Mouse (Mus musculus) layer of hippocampus, adult 9-11 months (tissue): ENCODE measurements around the gene Wbp11.

Experiments used
- DNase-seq: peaks from one replicate; pipeline ENCODE4 v3.0.0; 2022

The Wbp11 gene

DNA sequence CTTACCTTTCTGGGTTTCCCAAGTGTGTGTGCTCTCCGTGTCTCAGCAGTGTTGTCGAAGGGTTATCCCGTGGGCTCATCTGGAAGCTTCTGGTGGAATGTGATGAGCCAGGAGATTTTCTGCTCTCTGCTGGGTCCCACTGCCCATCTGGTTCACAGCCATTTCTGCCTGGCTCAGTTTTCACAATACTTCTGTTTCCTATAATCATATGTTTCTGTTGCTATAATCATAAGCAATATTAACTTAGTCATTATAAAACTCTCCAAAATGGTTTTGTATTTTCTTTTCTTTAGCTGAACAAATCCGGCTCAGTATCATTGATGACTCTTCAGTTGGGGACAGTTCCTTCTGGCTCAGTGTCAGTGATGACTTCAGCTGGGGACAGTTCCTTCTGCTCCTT, 7.3 kb upstream of the Wbp11 start, which contains the start of gene Smco3:
Smco3 (minus strand) TSS at position 101 of the 400 bp plus-strand sequence.
- DNase-seq, result no peak

DNA sequence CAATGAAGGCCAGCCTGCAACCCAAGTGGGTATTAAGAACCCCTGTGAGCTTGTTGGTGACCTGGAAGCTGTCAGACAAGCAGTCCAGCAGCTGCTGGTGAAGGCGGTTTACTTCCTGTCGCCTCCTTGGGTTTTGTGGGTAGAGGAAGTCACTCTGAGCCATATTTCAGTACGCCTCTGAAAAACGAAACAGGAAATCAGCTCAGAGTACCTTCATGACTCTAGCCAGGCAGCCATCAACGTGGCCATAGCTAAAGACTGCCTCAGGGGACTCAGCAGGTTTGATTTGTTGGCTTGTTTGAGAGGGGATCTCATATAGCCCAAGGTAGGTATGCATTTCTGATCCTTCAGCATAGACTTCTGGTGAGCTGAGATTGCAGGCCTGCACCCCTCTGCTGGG, 3.7 kb upstream of the Wbp11 start:
- DNase-seq, result no peak

DNA sequence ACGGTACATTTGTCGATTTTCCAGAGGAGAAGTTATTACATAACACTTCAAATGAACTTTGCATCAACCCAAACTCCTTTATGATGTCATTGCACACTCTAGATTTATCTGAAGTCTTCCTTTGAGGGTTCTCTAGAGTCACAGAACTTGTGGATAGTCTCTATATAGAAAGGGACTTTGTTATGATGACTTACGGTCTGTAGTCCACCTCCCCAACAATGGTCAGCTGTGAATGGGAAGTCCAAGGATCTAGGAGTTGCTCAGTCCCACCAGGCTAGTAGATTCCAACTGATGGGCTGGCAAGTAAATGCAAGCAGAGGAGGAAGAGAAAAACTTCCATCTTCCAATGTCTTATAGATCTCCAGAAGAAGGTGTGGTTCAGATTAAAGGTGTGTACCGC, 648 bp upstream of the Wbp11 start:
- no peak for DNase-seq

DNA sequence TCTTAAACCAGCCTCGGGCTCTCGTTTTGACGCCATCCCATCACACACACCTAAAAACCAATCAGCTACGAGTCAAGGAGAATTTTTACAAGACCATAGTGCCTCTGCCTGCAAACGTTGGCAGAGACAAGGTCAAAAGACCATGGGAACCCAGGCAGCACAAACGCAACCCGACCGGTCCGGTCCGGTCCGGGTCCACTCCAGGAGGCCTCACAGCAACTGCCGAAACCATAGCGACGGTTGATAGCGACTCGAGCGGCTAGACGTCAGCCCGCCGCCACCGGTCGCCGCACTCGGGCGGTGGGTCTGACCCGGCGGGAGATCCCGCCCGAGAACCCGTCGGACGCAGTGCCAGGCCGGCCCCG, 535 bp downstream of the Wbp11 start, which contains the start of gene BC049715:
BC049715 (plus strand) TSS at position 111 of the 365 bp plus-strand sequence.
- no peak for DNase-seq

DNA sequence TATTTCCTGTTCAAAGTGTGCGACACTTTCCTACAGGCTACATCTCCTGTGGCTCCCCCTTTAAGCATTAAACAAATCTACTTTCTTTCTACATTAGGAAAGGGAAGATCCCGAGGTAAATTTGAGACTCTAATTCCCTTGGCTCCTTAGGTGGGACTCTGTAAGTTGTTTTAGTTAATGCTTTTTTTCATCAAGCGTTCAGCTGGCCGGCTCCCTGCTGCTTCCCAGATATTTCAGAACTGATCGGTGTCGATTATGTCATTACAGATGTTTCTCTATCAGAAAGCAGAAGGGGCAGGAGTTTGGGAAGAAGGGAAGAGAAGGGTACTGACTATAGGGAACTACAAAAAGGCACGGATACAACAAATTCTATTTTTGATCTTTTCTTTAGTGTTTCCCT, 917 bp downstream of the Wbp11 start:
- DNase-seq, result no peak

DNA sequence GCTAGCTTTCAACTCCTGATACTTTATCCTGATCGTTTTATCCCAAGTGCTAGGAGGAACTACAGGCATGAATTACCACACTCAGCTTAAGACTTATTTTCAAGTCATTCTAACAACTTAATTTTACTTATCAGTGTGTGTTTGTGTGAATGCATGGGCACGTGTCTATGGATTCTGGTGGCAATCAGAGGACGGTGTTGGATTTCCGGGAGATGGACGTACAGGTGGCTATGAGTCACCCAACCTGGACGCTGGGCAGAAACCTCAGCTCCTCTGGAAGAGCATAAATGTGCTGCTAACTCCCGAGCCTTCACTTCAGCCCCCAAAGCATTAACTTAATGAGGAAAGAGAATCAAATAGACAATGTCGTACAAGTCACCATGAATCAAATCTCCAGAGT, 3.0 kb downstream of the Wbp11 start:
- DNase-seq, result no peak

DNA sequence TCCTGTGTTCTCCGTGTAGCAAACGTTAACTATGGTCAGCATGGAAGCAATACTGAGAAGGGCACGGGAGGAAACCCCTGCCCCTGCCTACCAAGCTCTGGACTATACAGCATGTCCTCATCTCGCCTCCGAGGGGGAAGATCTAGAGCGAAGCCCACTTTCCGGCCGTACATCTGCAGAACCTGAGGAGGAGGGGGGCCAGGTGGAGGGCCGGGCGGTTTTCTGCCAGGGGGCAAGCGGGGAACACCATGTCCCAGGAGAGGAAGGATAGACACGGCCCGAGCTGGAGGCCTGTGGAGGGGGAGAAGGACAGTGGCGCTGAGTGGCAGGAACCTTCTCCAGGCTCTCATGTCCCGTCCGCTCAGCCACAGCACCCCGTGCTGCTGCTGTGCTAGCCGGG, 6.9 kb downstream of the Wbp11 start:
- DNase-seq, result no peak

DNA sequence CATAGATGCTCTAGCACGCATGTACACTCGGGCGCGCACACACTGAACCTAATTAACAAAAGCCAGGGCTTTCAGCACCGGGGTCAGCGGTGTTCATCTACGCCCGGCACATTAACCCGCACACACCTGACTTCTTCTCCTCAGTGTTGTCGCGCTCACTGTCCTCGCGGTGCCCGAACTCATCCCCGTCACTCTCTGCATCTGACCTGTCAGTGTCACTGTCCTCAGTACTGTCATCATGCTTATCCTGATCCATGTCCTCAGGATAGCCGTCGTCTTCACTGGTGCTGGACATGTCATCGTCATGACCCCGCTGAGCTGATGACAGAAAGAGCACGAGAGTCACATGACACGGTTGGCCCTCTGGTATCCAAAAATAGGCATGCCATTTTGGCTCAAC, 7.7 kb downstream of the Wbp11 start:
- DNase-seq, result no peak

DNA sequence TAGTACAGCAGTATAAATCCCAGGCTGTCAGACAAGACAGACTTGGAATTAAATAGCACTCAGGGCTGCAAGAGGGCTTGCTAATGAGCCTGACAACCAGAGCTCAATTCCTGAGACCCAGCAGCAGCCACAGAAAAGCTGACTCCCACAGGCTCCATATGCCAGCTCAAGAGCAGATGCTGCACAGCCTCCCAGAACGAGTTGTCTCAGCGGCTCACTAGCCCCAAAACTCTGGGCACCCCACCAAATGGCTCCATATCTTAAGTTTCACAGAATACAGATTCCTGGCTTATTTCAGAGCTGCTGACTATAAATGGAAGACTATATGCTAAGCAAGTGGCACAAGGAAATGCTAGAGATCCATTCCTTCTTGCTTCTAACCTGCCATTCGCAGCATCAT, 10.5 kb downstream of the Wbp11 start:
- peak; percentile 94 for DNase-seq

DNA sequence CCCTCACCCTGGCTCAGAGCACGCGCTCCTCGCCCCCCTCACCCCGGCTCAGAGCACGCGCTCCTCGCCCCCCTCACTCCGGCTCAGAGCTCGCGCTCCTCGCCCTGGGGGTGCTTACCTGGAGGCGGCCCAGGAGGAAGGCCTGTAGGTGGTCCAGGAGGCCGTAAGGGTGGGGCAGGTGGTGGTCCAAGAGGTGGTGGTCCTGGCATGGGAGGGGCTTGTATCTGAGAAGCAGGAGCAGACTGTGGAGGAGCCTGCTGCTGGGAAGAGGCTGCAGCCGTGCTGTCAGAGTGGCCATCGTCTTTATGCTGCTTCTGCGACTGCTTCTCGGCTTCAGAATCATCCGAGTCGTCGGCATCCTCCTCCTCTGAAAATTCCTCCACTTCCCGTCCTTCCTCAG, 11.2 kb downstream of the Wbp11 start:
- no peak for DNase-seq

DNA sequence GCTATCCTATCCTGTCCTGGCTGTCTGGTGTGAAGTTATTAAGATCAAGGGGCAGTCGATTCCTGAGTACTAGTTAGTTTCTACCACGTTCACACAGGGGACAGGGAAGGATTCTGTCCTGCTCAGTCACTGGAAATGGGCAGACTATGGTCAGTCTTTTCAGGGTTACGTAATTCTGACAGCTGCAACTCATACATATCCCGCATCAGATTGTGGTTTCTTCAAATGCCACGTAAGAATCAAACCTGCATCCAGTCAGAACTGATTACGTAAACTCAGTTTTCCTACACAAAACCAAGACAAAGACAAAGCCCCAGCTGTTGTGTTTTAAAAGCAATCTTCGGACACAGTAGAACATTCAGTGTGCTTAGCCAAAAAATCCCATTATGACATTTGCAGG, 12.7 kb downstream of the Wbp11 start:
- no peak for DNase-seq

DNA sequence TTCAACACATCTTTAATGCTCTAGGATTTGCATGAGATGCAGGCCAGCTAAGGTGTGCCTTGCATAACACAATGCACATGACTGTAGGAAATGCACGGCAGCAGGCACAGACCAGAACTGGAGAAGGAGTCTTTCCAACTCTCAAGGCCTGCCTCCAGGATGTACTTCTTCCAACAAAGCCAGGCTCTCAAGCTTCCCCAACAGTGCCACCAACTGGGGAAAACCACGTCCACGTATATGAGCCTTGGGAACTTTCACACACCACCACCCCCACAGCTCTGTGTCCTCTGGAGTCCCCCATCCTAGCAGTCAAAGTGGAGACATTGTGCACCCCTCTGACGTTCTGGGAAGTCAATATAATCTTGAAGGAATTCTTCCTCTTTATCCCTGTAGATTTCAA, 14.9 kb downstream of the Wbp11 start:
- no peak for DNase-seq

DNA sequence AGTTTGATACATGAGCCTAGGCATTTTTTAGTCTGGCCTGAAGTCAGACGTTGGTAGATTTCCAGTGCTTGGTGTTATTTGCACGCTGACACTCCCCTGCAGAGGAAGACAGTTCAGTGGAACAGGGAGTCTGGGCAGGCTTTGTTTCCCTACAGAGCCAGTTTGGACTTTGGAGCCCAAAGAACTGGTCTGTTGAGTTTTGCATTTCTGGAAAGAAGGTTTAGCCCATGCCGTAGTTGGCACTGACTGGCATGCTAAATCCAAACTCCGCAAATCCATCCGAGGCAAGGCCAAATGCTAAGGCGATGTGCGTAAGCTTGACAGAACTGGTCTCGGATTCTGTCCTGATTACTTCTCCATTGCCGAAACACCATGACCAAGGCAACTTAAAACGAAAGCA, 16.8 kb downstream of the Wbp11 start:
- no peak for DNase-seq

DNA sequence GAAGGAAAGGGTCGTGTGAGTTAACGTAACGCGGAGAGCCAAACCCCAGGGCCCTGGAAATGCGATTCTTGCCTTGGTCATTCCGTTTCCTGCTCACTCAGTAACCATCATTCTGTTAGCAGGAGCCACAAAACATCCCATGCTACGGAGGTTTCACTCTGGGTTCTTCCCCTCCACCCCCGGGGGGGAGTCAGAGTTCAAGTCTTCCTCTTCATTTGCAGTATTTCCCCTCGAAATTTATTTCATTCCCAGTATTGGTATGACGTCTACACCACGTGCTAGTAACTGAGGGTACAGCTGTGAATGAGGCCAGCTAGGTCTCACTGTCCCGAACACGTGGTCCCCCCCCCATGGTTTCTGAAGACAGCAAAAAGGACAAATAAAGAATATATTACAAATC, 18.4 kb downstream of the Wbp11 start:
- DNase-seq, result no peak

DNA sequence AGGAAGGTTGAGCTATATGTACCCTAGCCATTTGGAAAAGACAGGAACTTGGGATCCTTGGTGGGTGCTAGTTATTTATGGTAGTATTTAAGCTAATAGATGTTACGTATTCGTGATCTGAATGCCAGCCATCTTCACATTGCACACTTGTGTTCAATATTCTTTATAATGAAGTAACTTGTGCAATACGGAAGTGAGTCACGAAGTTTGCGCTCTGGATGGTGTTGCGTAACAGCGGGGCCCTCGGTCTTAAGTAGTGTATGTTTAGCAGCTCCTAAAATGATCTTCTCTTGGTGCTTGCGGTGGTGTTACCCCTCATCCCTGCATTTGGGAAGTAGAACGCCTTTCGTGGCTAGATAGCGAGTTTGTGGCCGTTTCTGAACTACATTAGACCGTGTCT, 19.0 kb downstream of the Wbp11 start:
- DNase-seq, result no peak

DNA sequence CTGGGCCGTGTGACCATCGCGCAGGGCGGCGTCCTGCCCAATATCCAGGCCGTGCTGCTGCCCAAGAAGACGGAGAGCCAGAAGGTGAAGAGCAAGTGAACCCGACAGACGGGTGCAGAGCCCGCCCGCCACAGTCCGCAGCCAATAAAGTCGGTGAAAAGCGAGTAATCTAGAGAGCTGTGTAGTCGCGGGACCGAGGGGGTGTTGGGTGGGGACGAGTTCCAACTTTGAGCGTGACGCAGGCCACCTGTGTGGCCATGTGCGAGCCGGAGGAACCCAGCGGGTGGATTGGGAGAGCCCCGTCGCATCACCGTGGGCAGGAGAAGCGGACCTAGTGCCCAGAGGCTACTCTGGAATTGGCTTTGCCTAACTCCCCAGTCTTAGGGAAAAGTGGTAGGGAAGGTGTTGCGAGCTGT, 19.4 kb downstream of the Wbp11 start:
- no peak for DNase-seq

DNA sequence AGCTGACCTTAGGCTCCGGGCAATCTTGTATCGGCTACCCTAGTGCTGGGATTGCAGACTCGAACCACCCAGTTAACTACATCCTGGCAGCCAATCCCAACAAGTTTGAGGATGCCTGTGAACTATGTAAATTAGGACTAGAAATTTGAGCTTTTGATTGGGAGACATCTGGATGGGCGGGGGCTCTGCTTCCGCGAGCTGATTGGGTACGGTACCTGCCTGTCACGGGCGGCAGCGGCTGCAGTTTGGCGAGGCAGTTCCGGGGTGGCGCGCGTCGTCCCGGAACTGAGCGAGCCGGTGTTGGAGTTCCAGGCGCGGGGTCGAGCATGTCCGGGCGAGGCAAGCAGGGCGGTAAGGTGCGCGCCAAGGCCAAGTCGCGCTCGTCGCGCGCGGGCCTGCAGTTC, 20.0 kb downstream of the Wbp11 start, which contains the start of gene H2afj:
H2afj (plus strand) TSS at position 231 of the 404 bp plus-strand sequence.
- DNase-seq, result peak; percentile 97

DNA sequence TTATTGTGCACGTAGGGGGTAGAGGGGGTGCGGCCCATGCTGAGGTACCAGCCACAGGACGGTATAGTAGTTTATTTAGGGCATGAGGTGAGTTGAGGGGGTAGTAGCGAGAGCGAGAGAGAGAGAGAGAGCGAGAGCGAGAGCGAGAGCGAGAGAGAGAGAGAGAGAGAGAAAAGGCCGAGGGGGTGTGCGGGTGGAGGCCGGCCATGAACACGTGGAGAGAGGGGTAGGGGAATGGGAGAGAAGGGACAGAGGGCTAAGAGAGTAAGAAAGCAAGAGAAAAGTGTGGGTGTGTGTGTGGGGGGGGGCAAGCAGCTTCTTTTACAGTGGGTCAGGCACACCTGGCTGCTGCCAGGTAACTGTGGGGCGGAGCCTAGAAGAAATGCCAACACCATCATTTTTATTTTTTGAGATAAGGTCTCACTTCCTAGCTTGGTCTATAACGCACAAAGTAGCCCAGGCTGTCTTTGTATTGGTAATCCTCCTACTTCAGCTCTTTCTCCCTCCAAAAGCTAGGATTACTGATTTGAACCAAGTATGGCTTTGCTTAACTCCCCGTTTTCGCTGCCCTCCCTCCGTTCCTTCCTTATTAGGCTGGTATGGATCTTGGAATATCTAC, 20.5 kb downstream of the Wbp11 start:
- DNase-seq, result no peak

DNA sequence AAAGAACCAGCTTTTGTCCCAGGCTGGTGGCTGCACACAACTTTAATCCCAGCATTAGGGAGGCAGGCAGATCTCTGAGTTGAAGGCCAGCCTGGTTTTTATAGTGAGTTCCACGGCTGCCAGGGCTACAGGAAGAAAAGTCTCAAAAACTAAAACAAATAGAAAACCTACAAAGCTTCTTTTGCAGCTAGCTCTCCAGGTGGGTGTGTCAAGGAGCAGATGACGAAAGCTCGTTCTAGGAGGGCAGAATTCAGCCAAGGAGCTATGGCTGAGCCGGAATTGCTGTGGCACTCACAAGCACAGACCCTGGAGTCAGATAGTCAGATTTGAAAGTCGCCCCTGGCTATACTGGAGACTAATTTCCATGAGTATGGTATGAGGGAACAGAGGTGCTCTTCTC, 21.2 kb downstream of the Wbp11 start:
- DNase-seq, result no peak

DNA sequence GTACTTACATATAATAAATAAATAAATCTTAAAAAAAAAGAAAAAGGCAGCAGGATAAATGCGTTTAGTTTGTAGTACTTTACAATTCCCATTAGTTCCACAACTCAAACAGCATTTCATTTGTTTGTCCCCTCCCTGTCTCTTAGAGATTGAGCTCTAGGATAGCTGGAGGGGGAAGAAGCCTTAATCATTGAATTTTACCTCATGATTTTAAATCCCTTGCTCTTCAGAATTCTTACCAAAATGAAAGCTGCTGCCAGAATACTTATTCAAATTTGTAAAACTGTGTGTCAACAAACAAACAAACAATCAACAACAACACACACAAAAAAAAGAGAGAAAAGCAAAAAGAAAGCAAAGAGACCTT, 22.6 kb downstream of the Wbp11 start:
- no peak for DNase-seq

DNA sequence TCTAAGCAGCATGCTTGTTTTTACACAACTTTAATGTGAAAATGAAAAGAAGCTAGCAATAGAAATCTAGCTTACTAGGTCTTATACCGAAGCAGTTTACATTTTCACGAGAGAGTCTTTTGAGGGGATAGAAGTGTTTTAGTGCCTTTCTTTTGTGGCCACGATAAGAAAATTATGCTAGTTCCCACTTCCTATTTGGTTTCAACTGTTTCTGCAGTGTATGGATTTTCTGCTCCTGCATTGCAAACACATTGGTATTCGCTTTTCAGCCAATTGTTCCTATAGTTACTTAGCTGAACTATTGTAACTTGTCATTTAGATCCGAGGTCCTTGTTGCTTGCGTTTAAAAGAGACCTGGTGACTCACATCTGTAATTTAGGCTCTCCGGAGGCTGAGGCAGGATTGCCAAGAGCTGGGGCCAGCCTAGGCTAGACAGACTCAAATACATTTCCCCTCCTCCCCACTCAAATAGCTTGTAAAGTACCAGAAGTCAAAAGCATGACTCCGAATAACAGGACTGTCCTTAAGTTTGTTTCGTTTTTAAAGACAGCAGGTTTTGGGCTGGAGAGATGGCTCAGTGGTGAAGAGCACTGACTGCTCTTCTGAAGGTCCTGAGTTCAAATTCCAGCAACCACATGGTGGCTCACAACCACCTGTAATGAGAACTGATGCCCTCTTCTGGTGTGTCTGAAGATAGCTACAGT, 23.2 kb downstream of the Wbp11 start:
- DNase-seq, result no peak

DNA sequence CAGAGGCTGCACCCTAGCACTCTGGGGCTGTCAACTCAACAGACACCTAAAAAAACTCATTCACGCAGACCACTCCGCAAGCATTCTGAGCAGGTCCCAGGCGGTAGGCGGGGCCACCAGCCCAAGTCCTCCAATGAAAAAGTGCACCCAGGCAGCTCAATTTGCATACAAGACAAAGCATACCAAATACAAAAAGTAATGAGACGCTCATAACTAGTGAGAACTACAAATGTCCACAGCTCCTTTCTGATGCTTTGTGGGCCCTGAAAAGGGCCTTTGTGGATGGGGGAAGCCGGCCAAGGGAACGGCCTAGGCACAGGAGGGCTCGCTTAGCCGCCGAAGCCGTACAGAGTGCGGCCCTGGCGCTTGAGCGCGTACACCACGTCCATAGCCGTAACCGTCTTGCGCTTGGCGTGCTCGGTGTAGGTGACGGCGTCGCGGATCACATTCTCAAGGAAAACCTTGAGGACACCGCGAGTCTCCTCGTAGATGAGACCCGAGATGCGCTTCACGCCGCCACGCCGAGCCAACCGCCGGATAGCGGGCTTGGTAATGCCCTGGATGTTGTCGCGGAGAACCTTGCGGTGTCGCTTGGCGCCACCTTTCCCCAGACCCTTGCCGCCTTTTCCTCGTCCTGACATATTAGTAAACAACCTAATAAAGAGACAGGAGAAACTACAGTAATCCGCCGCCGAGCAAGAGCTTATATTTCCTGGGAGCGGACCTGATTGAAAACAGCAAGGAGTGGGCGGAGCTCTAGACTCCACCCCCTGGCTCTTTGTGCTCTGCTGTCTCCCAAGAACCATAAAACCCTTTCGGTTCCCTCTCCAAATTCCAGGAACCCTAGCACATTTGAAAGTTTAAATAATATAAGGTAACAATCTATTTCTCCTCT, 24.0 kb downstream of the Wbp11 start, which contains the start of gene Hist4h4:
Hist4h4 (minus strand) TSS at position 677 of the 895 bp plus-strand sequence.
- DNase-seq, result peak; percentile 96

DNA sequence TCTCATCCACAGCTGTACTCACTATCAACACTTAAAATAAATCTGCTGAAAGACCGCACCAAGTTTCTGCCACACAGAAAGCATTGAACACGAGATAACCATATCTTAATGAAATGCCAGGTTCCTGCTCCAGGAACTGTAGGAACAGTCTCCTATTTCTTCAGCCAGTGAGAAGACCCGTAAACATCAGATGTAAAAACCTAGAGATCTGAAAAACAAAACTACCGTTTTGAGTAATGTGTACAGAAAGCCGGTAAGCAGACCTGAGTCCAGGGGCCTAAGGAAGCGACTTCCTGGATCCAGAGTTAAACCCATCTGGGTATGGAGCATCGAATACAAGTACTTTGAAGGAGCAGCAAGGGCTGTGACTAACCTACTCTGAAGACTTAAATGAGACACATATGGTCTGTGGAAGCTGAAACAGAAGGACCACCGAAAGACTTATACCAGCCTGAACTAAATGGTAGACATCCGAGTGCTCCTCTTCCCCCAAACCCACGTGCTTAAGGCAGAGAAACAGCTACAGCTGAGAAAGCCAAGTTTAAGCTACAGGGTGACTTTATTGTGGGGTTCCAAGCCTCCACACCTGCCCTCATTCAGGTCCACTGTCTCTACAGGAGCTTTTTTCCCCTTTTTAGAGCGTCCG, 24.8 kb downstream of the Wbp11 start:
- DNase-seq, result no peak
